Mouse (Mus musculus) neural tube, embryonic 14.5 days (tissue): Measurements from ENCODE around the gene Cacng5. TPM values are rescaled to one million over a fixed set of nuclear protein-coding genes. Genes with fewer than 3 reads are reported as not detected.

Experiments
- polyA plus RNA-seq: library from polyadenylated mRNA; unstranded; fragments of >200 nt; fragmentation: Nextera tagmentation; extraction: Ambion mirVana; gene quantifications from 2 replicates; pipeline ENCODE4 v1.2.1, GENCODE M21; 2014

Cacng5 gene
- polyA plus RNA-seq, 1 experiment from 2014 or later, result 8.9 TPM

Other genes with a start within 250 kb of the Cacng5 start
- 1.1 TPM in 1 of 2 replicates, not detected in the other for gene Cacng1, start 198.5 kb downstream of the Cacng5 start, polyA plus RNA-seq
- gene Cacng4, start 120.5 kb downstream of the Cacng5 start, polyA plus RNA-seq, result 62.2 and 67.5 TPM in 2 replicates